15 mouse cellular contexts compared by ENCODE assay signal in the genomic region with DNA sequence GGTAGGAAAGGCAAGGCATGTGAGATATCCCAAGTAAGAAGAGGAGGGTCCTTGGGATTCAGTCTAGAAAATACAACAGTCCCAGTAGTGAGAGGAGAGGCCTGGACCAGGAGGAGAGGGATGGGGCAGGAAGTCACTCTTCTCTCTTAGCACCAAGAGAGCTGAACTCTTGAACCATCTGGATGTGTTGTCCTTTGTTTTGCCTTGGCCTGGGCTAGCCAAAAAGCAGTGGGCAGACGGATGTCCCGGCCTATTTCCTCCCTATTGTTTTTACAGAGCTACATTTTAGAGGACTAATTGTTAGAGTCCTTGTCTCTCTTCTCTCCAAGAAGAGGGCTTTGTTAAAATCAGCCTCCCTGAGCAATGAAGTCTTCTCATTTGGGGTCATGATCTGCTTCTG.
DNase-seq lines count a peak whose midpoint lies in the region; ATAC-seq lines count a peak whose summit lies in the region.
"Had no signal": no experiment of that assay in that cellular context is flagged by ENCODE, and none has a peak within 500 bp of the region (broad histone marks: within the 10 kb centered on the region; RNA-seq: fewer than 3 reads in every experiment).

No protein-coding gene starts in this region.

- H3K4me2 ChIP-seq in kidney, embryonic 14.5 days (replicated peaks; ENCODE audit: low read depth, low read length): no peak overlapping the region
- no peak overlapping the region for H3K4me2 ChIP-seq in heart, embryonic 15.5 days
- H3K4me2 ChIP-seq in lung, embryonic 16.5 days (ENCODE audit: low read depth, low read length): no peak overlapping the region
- H3K4me2 ChIP-seq: forebrain, embryonic 12.5 days; heart, embryonic 13.5 days; midbrain, embryonic 11.5 days had no signal

- H3K27ac ChIP-seq in kidney, embryonic 14.5 days (ENCODE audit: low read depth, low read length): no peak overlapping the region
- no peak overlapping the region for H3K27ac ChIP-seq in heart, embryonic 15.5 days
- no peak overlapping the region for H3K27ac ChIP-seq in lung, embryonic 16.5 days (ENCODE audit: low read length)
- H3K27ac ChIP-seq: forebrain, embryonic 12.5 days; heart, embryonic 13.5 days had no signal

- ATAC-seq in kidney, embryonic 14.5 days (ENCODE audit: low FRiP score, low TSS enrichment): no peak
- 0 out of 2 replicates have a peak, but pooled peaks have one; percentile 27 for ATAC-seq in heart, embryonic 15.5 days (replicated peaks; ENCODE audit: insufficient number of reproducible peaks, insufficient read depth, low FRiP score, low read depth)
- ATAC-seq in lung, embryonic 16.5 days (ENCODE audit: low read depth): peak; percentile 71

- no peak overlapping the region for H3K4me3 ChIP-seq in kidney, embryonic 14.5 days (ENCODE audit: low read length)
- no peak overlapping the region for H3K4me3 ChIP-seq in heart, embryonic 15.5 days
- H3K4me3 ChIP-seq in lung, embryonic 16.5 days (ENCODE audit: low read length): no peak overlapping the region
- H3K4me3 ChIP-seq: forebrain, embryonic 12.5 days; heart, embryonic 13.5 days; myocyte had no signal

- intact Hi-C loops in heart, postnatal 14 days (cut with DNase I): loop anchor here (5.0 kb wide), 1 partner anchor 71 kb away; no protein-coding TSS in a partner anchor

- no peak overlapping the region for H3K9ac ChIP-seq in kidney, embryonic 14.5 days (ENCODE audit: low read depth, low read length)
- H3K9ac ChIP-seq in heart, embryonic 15.5 days: no peak overlapping the region
- no peak overlapping the region for H3K9ac ChIP-seq in lung, embryonic 16.5 days (ENCODE audit: low read length)
- H3K9ac ChIP-seq: forebrain, embryonic 12.5 days; heart, embryonic 13.5 days had no signal

- WGBS in kidney, embryonic 14.5 days: 63% methylated on average over 2 of the region's 2 CpGs
- WGBS in heart, embryonic 15.5 days: 52% methylated on average over 2 of the region's 2 CpGs
- 54% methylated on average over 2 of the region's 2 CpGs for WGBS in lung, embryonic 16.5 days

- H3K4me1 ChIP-seq in kidney, embryonic 14.5 days (ENCODE audit: control insufficient read depth, insufficient read depth, low read length): no peaks in the 10 kb centered on the region
- H3K4me1 ChIP-seq in heart, embryonic 15.5 days (replicated peaks): no peaks in the 10 kb centered on the region
- no peaks in the 10 kb centered on the region; the same call in 1 of the 2 replicates for H3K4me1 ChIP-seq in lung, embryonic 16.5 days (replicated peaks; ENCODE audit: control insufficient read depth, insufficient read depth, low read length)
- H3K4me1 ChIP-seq: forebrain, embryonic 12.5 days; heart, embryonic 13.5 days had no signal

- no peaks in the 10 kb centered on the region for H3K36me3 ChIP-seq in kidney, embryonic 14.5 days (ENCODE audit: control insufficient read depth, insufficient read depth, low read length)
- H3K36me3 ChIP-seq in heart, embryonic 15.5 days: no peaks in the 10 kb centered on the region
- no peaks in the 10 kb centered on the region for H3K36me3 ChIP-seq in lung, embryonic 16.5 days (ENCODE audit: control insufficient read depth, insufficient read depth, low read length)
- H3K36me3 ChIP-seq: forebrain, embryonic 12.5 days; G1E; heart, embryonic 13.5 days had no signal

- peak; percentile 41 for DNase-seq in kidney, adult 11 months
- peak; percentile 12 to 20 for DNase-seq in heart, postnatal 14 days
- DNase-seq in urinary bladder, postnatal 4 days (ENCODE audit: low spot score in 2 of 2): no peak
- DNase-seq in thymus, adult 18-20 months: no peak
- DNase-seq: adrenal gland, postnatal 10 days; cerebellum, adult 9-11 months; retina, postnatal 1 day had no signal

- H3K27me3 ChIP-seq in kidney, embryonic 14.5 days (ENCODE audit: control insufficient read depth, insufficient read depth, low read length): no peaks in the 10 kb centered on the region
- H3K27me3 ChIP-seq in heart, embryonic 15.5 days: no peaks in the 10 kb centered on the region
- H3K27me3 ChIP-seq in lung, embryonic 16.5 days (ENCODE audit: control insufficient read depth, insufficient read depth, low read depth, low read length): no peaks in the 10 kb centered on the region
- H3K27me3 ChIP-seq: forebrain, embryonic 12.5 days; heart, embryonic 13.5 days had no signal

- no peaks in the 10 kb centered on the region for H3K9me3 ChIP-seq in kidney, embryonic 14.5 days (ENCODE audit: control insufficient read depth, low read length)
- no peaks in the 10 kb centered on the region for H3K9me3 ChIP-seq in heart, embryonic 15.5 days (replicated peaks)
- H3K9me3 ChIP-seq in lung, embryonic 16.5 days (ENCODE audit: control insufficient read depth, low read length): no peaks in the 10 kb centered on the region
- H3K9me3 ChIP-seq: forebrain, embryonic 12.5 days; G1E; heart, embryonic 13.5 days had no signal

Comparison
In these comparisons a context has a peak if more than half of its experiments do, and no peak if none do; other contexts are left out.
1. DNase-seq: peak in kidney, adult 11 months (single experiment) and heart, postnatal 14 days (2 of 2); none in urinary bladder, postnatal 4 days (0 of 2) and thymus, adult 18-20 months (0 of 2).